Mouse (Mus musculus) heart, adult 8-10 months (tissue): ENCODE data around the gene Lacc1. TPM values are rescaled to one million over a fixed set of nuclear protein-coding genes. Genes with fewer than 3 reads are reported as not detected.
"Not testable (repeated sequence)": the region's sequence is repeated elsewhere in the genome, so short reads cannot be mapped to it uniquely, and the experiment has no call there.

Experiments used
- DNase-seq: peaks from one replicate; pipeline ENCODE4 v3.0.0; 2022; ENCODE audit warnings: low spot score
- total RNA-seq, 4 experiments: library from RNA; stranded (reverse); gene quantifications; 2 replicates each; pipeline ENCODE4 v1.2.4; 2022

The Lacc1 gene
- 1 to 10 TPM; 2.4 to 4.3 (median 3.4) TPM for total RNA-seq

DNA sequence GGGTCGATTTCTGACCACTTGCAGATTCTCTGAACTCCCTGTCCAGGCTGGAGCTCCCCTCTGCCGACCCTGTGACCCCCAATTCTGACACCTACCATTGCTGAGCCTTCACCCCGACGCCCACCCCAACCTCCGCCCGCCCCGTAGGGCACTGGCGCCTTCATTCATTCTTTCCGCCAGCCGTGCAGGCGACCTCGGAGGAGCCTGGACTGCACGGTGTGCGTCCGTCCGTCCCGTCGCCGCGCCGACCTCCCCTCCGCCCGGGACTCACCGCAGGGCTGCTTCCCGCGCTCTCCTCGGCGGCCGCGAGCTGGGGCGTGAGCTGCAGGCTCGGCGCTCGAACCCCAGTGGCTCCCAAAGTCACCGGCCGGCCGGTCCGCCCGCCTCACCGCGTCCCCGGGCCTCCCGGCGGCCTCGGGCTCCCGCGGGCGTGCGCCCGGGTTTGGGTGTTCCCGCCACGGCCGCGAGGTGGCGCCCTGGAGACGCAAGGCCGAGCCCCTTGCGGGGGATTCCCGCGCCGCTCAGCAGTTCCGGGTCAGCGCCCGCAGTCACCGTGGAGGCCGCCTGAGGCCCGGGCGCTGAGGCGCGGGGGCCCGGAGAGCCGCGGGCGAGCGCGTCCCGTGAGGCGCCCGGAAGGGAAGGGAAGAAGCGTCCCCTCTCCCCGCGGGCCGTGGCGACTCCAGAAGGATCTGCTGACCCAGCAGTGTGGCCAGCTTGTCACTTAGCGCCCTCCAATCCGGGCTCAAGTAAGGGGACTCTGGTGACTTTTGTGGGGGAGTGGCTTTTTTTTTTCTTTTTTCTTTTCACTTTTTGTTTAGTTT, at the start of gene Lacc1, which contains the start of gene Ccdc122:
Gene Lacc1, minus strand, starts transcription at position 679 of the 821 bp plus-strand sequence.
Gene Ccdc122, plus strand, starts transcription at position 547 of the 821 bp plus-strand sequence.
- DNase-seq = peak; percentile 70

DNA sequence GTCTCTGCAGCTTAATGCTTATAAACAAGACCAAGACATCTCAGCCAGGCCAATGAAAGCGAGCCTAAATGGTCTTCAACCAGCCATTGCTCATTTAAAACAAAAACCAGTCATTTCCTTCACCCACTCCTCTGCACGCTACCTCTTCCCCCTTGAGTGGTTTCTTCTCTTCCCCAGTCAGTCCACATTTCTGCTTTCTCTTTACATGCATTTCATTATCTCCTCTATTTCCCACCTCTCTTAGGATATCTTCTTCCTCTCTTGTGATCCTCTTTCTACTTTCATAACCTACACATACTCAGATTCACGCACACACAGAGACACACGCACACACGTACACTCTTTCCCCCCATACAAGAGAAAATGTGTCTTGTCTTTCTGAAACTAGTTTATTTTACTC, 44.5 kb upstream of the Lacc1 start:
- DNase-seq = no peak

DNA sequence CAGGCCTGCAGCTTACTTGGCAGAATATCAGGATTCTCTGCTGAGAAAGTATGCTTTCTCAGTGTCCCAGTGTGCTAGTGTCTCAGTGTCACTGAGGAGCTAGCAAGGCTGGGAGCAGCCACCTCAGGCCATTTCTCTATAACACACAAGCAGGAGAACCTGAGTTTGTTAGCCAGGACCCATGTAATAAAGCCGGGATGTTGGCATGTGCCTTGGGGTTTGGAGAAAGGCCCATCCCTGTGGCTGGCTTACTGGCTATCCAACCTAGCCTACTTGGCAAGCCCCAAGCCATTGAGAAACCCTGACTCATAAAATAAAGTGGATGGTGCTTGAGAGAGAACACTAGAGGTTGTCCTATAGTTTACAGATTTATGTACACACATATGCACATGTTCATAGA, 32.7 kb upstream of the Lacc1 start:
- DNase-seq = no peak

DNA sequence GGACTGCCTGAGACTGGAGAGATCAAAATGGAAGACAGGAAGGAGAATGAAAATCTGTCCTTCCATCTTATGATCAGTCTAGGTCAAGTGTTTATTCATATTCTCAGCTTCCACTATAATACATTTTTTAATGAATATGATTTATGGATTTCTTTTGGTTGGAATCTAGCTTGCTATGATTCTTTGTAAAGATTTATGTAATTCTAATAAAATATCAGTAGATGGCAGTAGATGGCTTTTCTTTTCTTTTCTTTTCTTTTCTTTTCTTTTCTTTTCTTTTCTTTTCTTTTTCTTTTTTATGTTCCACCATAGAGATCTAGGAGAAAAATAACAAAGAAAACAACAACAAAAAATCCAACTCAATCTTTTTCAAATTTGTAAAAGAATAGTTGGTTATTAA, 16.6 kb upstream of the Lacc1 start:
- no peak for DNase-seq

DNA sequence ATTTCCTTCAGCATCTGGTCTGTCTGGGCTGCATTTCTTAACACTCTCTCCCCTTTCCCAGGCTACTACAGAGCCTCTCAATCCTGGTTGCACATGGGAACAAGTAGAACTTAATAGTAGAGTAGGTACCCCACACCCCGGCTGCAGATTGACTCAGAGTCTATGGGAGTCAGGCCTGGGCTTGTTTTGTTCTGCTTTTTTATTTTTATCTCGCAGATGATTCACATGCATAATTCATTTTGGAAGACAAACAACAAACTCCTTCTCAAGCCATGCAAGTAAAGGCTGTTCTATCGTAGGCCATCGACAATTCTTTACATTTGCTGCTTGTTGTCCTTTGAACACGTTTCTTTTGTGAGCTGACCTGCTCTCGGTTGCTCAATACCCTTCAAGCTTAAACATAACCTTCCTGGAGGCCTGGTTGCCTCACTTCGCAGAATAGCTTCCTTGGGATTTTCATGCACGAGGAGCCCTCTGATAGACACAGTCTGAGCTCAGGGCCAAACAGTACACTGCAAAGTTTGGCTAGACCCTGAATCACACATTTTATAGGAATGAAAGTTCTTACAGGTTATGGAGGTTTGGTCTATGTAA, 1.2 kb upstream of the Lacc1 start:
- no peak for DNase-seq

DNA sequence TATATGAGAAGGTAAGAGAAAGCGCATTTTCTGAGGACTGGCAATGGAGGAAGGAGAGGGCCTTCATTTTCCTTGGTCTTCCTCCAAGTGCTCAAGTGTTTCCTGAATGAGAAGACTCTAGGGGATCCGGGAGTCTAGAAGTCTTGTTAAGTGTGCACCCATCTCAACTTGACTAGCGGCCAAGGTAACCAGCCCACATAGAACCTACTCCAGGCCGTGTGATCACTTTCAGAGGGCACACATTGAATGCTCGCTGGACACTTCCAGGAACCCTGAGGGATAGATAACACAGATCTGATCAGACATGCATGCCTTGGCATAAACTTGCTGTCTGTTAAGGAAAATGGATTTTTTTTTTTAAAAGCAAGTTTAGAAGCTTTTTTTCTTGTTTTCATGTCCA, 626 bp upstream of the Lacc1 start:
- DNase-seq = no peak

DNA sequence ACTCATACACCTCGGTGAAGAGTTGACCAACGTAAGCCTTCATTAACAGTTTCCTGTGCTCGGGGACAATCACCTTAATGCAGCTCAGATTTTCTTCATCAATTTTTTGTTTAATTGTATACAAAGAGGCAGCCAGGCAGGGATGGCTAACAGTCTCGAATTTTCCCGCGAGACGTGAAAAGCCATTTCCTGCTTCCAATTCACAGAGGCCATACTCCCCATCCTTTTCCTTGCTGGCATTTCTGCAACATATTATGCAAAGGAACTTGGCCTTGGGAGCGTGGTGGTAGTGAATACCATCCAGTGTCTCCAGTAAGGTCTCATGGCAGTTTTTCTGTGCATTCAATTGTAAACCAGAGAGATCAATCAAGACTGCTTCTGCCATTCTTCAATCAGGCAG, 1.7 kb downstream of the Lacc1 start:
- DNase-seq = no peak

DNA sequence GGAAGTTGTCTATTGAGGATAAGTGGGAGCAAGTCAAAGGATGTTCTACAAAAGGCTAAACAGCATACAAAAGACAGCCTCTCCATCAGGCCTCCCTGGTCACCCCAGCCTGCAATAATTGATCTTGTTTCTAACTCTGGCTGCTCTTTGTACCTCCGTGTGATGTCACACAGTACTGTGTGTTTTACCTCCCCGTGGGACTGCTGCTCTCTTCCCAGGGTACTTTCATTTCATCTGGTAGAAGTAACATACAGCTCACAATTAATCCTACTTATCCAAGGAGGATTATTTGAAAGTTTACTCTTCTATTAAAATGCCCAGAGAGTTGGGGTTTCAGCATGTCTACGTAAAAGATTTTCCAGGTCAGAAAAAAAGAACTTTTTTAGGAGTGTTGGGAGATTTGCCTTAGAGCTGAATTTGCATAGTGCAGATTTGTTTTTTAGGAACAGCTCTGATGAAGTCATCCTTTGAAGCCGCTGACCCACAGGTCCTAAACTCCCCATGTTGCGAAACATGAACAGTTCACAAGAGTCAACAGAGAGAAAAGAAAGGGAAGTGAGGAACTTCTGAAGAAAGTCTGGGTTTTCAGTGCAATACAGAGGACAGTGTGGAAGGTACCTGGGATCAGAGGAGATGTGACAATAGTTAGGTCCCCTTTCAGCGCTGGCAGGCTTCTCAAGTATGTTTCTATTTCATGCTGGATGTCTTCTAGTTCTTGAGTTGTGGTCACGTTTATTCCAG, 2.4 kb downstream of the Lacc1 start:
- peak; percentile 44 for DNase-seq

DNA sequence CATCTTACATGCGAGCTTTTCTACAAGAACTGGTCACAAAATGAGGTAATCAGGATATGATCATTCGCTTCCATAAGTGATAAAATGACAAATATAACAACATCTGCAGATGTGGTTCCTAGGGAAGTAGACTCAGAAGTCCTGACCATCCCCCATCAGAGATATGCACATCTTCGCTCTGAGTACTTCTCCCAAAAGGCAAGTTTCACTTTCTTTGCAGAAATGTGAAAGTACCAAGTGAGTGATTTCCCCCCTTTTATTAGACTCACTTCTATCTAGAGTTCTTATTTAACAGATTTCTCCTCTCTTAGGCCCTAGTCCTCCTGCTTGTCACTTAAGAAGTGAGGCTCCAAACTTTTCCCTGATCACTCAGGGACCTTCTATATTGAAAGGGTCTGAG, 3.3 kb downstream of the Lacc1 start:
- no peak for DNase-seq

DNA sequence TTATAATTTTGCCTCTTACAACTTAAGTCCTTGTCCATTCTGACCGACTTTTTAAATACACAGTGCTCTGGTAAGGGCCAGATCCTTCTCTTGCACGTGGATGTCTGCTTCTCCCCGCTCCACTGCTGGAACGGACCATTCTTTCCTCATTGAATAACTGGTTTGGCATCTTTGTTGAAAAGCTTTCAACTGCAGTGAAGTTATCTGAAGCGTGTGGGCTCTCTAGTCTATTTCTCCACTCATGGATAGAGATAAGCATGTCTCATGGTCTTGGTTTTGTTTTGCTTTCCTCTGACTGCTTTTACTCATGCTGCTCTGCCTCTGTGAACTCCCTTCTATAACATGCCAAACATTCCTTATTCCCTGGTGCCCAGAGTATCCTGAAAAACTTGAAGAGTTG, 4.3 kb downstream of the Lacc1 start:
- no peak for DNase-seq

DNA sequence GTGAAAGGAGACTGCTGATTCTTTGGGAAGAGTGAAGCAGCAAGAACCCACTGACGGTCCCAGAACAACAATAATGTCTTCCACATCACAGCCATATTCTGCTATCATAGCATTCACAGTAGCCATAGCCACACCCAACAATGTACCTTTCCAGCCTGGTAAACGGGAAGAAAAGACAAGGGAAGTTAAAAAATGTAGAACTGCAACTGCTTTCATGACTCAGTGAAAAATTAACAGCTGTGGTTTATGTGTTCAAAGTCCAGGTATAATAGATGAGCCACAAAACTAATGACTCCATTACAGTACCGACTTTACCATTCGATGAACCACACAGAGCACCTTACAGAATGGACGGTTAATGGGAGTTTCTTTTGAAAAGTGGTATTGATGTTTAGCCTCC, 5.9 kb downstream of the Lacc1 start:
- no peak for DNase-seq

DNA sequence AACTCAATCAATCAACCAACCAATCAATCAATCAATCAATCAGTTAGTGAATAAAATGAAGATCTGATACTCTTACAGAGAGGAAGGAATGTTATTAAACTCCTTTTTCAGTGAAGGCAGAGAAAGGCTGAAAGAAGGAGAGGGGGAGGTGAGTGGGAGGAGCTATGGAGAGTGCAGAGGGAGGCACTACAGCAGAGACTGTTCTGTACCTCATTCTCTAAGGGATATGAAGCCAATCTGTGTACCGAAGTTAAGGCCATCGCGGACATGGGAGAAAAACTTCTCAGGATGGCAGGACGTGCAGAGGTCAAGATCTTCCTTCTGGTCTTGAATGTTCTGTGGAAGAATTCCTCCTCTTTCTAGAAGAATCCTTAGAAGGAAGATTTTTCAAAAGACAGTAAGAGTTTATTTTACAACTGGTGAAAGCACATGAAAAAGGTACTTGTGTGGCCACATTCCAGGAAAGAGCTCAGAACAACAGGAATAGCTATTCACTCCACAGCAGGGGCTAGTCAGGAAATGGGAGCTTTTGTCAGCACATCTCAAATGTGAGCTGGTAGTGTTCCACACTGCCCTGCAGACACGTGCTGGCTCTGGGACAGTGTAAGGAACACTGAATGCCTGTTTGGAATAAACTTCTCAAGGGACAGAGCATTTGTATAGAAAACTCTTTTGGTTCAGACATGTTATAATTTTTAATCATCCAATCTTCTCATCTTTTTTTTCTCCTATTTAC, 7.2 kb downstream of the Lacc1 start:
- no peak for DNase-seq

DNA sequence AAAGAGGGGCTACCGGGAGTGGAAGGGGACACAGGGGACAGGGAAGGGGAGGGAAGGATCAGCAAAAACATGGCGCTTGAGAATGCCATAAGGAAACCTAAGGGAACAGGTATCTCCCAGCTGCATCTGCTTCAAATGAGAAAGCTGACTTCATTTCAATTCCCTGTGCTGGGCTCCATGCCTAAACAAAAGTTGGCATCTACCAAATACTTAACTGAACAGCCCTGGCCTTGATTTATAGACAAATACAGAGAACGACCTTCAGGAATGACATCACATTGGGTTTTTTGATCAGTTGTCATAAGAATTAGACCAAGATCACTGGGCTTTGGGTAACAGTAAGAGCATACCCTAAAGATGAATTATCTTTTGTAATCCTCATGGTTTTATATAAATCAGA, 12.2 kb downstream of the Lacc1 start:
- DNase-seq = no peak

DNA sequence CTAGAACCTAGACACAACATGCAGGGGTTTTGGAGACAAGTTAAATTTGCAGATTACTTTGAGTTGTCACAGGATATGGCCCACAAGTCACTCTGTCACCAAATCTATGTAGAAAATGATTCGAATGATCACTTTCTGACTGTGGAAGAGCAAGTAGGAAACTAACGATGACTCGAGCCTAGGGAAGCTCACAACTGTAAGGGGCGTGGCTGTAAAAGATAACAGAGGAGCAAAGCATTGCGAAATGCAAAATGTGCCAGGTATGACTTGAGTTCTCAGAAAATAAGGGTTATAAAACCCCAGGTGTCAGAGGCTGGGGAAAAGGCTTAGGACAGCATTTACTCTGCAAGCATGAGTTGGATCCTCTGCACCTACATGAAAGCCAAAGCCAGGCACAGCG, 19.5 kb downstream of the Lacc1 start:
- DNase-seq = no peak

DNA sequence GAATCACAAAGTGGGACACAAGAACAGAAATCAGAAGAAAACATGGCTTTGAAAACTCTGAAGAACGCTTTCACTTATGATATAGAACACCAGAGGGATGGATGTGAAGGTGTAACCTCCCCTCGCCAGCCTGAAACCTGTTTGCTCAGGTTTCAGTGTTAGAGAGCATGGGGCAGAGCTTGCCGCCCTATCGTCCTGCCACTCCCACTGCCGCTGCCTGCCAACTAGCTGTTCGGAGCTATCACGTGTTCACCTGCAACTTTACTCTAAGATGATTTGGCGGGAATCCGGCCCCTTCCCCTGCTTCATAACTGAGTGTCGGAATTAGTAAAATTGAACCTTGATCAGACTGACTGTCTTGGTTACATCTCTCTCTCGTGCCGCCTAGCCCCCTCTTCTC, 19.9 kb downstream of the Lacc1 start:
- DNase-seq = not testable (repeated sequence)

DNA sequence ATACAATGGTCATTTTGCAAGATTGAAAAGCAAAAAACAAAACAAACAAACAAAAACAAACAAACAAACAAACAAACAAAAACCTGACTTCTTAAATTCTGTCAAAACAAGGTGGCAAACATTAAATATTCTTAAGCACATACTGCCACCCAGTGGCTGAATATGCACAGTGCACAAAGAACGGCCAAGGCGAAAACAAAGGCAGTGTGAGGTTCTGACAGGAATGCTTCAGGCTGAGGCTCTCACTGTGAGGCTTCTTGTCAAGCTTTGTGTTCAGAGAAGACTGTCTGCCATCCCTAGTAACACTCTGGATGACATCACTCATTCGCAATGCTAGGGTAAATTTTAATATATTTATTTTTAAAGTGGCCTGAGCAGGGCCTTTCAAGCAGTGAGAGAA, 24.9 kb downstream of the Lacc1 start:
- peak; percentile 63 for DNase-seq

DNA sequence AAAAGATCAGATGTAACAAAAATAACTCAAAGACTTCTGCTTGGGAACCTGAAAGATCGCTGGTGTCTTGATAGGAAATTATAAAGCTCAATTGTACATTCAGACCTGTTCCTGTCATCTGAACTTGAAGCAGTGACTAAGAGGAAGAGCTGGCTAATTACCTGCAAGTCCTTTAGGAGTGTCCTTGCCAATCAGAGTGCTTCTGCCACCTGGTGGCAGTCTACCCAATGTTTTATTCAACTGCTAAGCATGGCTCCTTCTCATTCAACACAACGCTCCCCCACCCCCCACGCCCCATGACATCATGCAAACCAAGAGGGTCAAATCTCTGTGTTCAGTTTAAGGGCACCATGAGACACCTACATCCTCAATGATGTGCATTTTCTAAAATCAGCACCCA, 28.5 kb downstream of the Lacc1 start:
- DNase-seq = peak; percentile 55

DNA sequence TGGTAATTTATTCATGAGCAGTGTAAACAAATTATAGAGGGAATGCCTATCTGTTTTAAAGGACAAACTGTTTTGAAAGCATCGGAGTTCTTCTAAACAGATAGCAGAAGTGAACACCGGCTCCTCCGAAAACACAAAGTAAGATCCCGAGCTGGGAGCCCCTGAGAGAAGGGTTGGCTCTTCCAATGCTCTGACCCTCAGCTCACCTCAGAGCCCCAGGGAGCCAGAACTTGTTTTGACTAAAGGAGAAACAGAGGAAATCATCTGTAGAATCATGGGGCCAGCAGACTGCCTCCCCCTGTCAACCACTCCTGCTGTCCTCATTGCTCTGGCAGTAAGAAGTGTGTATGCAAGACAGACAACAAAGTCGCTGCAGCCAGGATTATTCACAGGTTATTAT, 31.1 kb downstream of the Lacc1 start:
- DNase-seq = no peak

DNA sequence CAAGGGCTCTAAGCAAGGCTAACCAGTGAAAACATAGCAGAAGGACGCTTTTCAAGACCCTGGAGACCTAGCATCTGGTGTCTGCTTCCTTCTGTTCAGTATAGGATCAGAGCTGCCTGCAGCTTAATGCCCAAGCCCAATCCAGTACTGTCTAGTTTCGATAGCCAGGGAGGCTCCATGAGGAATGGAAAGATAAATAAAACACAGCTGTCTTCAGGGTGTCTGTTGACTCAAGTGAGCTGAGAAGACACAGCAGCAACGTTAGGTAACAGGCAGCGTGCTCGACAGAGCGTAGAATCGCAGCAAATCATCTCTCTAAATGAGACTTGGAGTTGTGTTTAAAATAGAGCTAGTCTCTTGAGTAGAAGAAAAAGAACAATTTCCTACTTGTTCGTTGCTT, 32.0 kb downstream of the Lacc1 start:
- DNase-seq = no peak

DNA sequence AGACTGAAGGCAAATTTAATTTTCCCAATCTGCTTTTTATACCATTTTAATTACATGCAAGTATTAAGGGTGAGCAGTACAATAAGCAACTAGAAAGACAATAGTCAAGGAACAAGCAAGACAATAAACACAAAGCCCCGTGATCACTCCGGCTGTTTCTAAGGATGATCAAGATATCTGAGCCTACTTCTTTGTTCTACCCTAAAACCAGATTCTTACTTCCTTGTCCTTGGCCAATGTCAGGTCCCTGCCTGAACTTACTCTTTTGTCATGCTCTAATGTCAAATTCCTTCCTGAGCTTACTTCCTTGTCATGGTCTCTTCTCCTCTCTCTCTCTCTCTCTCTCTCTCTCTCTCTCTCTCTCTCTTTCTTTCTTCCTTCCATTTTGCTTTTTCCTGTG, 46.4 kb downstream of the Lacc1 start:
- DNase-seq = not testable (repeated sequence)

DNA sequence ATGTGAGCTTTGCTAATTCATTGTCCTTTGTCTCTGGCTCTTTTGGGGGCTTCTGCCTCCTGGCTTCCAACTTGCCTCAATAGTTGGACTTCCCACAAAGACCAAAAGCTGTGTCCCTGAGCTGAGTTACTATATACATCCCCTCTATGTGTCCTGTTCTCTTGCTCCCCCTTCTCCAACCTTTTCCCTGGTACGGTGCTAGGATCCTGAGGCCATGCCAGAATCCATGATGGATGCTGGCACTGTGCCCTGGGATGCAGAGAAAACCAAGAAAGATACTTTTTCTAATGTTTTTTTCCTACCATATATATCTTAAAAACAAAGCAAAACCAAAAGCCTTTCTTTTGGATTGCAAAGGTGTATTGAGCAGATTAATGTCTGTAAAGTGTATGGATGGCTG, 54.9 kb downstream of the Lacc1 start:
- DNase-seq = no peak

DNA sequence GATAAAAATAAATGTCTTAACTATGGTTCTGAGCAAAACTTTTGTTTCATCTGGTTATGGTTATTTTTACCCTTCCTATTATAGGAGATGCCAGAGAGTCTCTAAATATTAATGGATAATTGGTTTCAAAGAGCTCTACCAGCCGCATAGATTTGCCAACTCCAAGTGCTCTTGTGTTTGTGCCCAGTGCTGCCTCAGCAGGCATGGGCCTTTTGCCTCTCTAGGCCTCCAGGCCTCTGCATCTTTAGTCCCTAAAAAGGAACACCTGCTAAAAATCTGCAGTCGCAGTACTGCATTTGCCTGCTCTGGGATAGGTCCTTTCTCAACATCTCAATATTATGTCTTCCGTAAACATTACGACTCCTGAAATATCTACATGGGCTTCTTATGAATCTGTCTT, 55.5 kb downstream of the Lacc1 start:
- DNase-seq = no peak
